9 mouse cellular contexts compared by ENCODE assay signal in genomic region chr5:124232360-124233143, GRCm38 (mm10). TPM values are rescaled to one million over a fixed set of nuclear protein-coding genes. Genes with fewer than 3 reads are reported as not detected.
DNase-seq lines count a peak whose midpoint lies in the region; ATAC-seq and TF ChIP-seq lines count a peak whose summit lies in the region.
"Had no signal": no experiment of that assay in that cellular context is flagged by ENCODE, and none has a peak within 500 bp of the region (broad histone marks: within the 10 kb centered on the region; RNA-seq: fewer than 3 reads in every experiment).

No protein-coding gene starts in this region.

- no peaks in the 10 kb centered on the region for H3K9me3 ChIP-seq in forebrain, embryonic 10.5 days
- no peaks in the 10 kb centered on the region for H3K9me3 ChIP-seq in forebrain, embryonic 11.5 days (ENCODE audit: control insufficient read depth, low read length)
- H3K9me3 ChIP-seq in limb, embryonic 10.5 days (replicated peaks), result no peaks in the 10 kb centered on the region
- no peaks in the 10 kb centered on the region for H3K9me3 ChIP-seq in stomach, embryonic 16.5 days (replicated peaks; ENCODE audit: control insufficient read depth, low read length)

- H3K9ac ChIP-seq in forebrain, embryonic 11.5 days (ENCODE audit: low read length), result no peak overlapping the region
- H3K9ac ChIP-seq in stomach, embryonic 16.5 days (ENCODE audit: low read length), result no peak overlapping the region

- no peaks in the 10 kb centered on the region for H3K27me3 ChIP-seq in forebrain, embryonic 10.5 days (ENCODE audit: poor library complexity, severe bottlenecking)
- H3K27me3 ChIP-seq in forebrain, embryonic 11.5 days (ENCODE audit: control insufficient read depth, insufficient read depth, low read length), result no peaks in the 10 kb centered on the region
- no peaks in the 10 kb centered on the region for H3K27me3 ChIP-seq in limb, embryonic 10.5 days (ENCODE audit: low read depth, poor library complexity, severe bottlenecking)
- no peaks in the 10 kb centered on the region for H3K27me3 ChIP-seq in stomach, embryonic 16.5 days (ENCODE audit: control insufficient read depth, insufficient read depth, low read length)

- no peaks in the 10 kb centered on the region for H3K36me3 ChIP-seq in forebrain, embryonic 10.5 days (replicated peaks)
- no peaks in the 10 kb centered on the region for H3K36me3 ChIP-seq in forebrain, embryonic 11.5 days (ENCODE audit: control insufficient read depth, insufficient read depth, low read length)
- no peaks in the 10 kb centered on the region for H3K36me3 ChIP-seq in limb, embryonic 10.5 days
- no peaks in the 10 kb centered on the region for H3K36me3 ChIP-seq in stomach, embryonic 16.5 days (ENCODE audit: control insufficient read depth, insufficient read depth, low read length)

- peak overlapping the region; percentile 41 for H3K27ac ChIP-seq in forebrain, embryonic 10.5 days
- H3K27ac ChIP-seq in forebrain, embryonic 11.5 days (ENCODE audit: low read depth, low read length), result no peak overlapping the region
- peak overlapping the region; percentile 55; the same call in 1 of the 2 replicates for H3K27ac ChIP-seq in layer of hippocampus, adult 2 months
- peak overlapping the region; percentile 8; the same call in 1 of the 2 replicates for H3K27ac ChIP-seq in limb, embryonic 10.5 days
- peak overlapping the region; percentile 36 for H3K27ac ChIP-seq in stomach, embryonic 16.5 days (ENCODE audit: low read length)

- peaks cover 30% of the 10 kb centered on the region for H3K4me1 ChIP-seq in forebrain, embryonic 10.5 days
- H3K4me1 ChIP-seq in forebrain, embryonic 11.5 days (replicated peaks; ENCODE audit: control insufficient read depth, insufficient read depth, low read length), result 0 out of 2 replicates have a peak, but pooled peaks cover 2% of the 10 kb centered on the region
- H3K4me1 ChIP-seq in limb, embryonic 10.5 days, result peaks cover 33% of the 10 kb centered on the region
- H3K4me1 ChIP-seq in stomach, embryonic 16.5 days (ENCODE audit: control insufficient read depth, insufficient read depth, low read length), result peaks cover 22% of the 10 kb centered on the region

- no peak for ATAC-seq in forebrain, embryonic 11.5 days (replicated peaks; ENCODE audit: low FRiP score)
- ATAC-seq in stomach, embryonic 16.5 days (ENCODE audit: insufficient read depth, low FRiP score), result peak; percentile 65
- ATAC-seq: midbrain, embryonic 16.5 days had no signal

- no peak overlapping the region for H3K4me2 ChIP-seq in forebrain, embryonic 11.5 days (ENCODE audit: low read depth, low read length, severe bottlenecking)
- no peak overlapping the region for H3K4me2 ChIP-seq in stomach, embryonic 16.5 days (ENCODE audit: low read depth, low read length)

- no peak for TF ChIP-seq CTCF in layer of hippocampus, adult 2 months (conservative IDR thresholded peaks at IDR 0.05)

- no peak overlapping the region for H3K4me3 ChIP-seq in forebrain, embryonic 10.5 days
- H3K4me3 ChIP-seq in forebrain, embryonic 11.5 days (ENCODE audit: low read depth, low read length), result no peak overlapping the region
- no peak overlapping the region for H3K4me3 ChIP-seq in layer of hippocampus, adult 2 months
- H3K4me3 ChIP-seq in limb, embryonic 10.5 days, result no peak overlapping the region
- H3K4me3 ChIP-seq in stomach, embryonic 16.5 days (replicated peaks; ENCODE audit: low read length), result no peak overlapping the region

- no peak for DNase-seq in forebrain, embryonic 10.5 days (ENCODE audit: extremely low spot score, low spot score)
- no peak for DNase-seq in forebrain, embryonic 11.5 days (ENCODE audit: low spot score)
- DNase-seq in layer of hippocampus, adult 2 months (ENCODE audit: low spot score in 2 of 2), result no peak
- DNase-seq in layer of hippocampus, adult 9-10 months (ENCODE audit: low spot score), result no peak
- DNase-seq in limb, embryonic 10.5 days (ENCODE audit: low spot score), result no peak
- DNase-seq in urinary bladder, postnatal 36 days (ENCODE audit: low spot score in 2 of 2), result no peak
- DNase-seq in cerebellum, adult 18-20 months, result no peak

- 82% methylated on average over 18 of the region's 18 CpGs for WGBS in forebrain, embryonic 10.5 days
- WGBS in forebrain, embryonic 11.5 days, result 79% methylated on average over 18 of the region's 18 CpGs
- WGBS in limb, embryonic 10.5 days, result 68% methylated on average over 18 of the region's 18 CpGs
- 40% methylated on average over 18 of the region's 18 CpGs for WGBS in stomach, embryonic 16.5 days

RNA-seq across cellular contexts. Expression of gene Pitpnm2, which starts 17.0 kb away (rescaled TPM):
- 2.1 and 3.0 TPM in 2 replicates for polyA plus RNA-seq in forebrain, embryonic 10.5 days (2016; fragmentation: Nextera tagmentation; extraction: Ambion mirVana)
- 6.8 and 7.1 TPM in 2 replicates for polyA plus RNA-seq in forebrain, embryonic 11.5 days (2014; fragmentation: Nextera tagmentation; extraction: Ambion mirVana)
- 100 to 1,000 TPM; 379 to 394 TPM for total RNA-seq in layer of hippocampus, adult 2 months (2021)
- 2.0 and 2.4 TPM in 2 replicates for polyA plus RNA-seq in limb, embryonic 10.5 days (2016; fragmentation: Nextera tagmentation; extraction: Ambion mirVana)
- polyA plus RNA-seq in stomach, embryonic 16.5 days (2015; fragmentation: Nextera tagmentation; extraction: Ambion mirVana), result 2.4 and 2.6 TPM in 2 replicates
